Mouse (Mus musculus) spleen, adult 12 weeks (tissue): ENCODE results near the gene Cacng8.
"Not testable (repeated sequence)": the region's sequence is repeated elsewhere in the genome, so short reads cannot be mapped to it uniquely, and the experiment has no call there.

Experiments used
- DNase-seq: peaks from one replicate; pipeline ENCODE4 v3.0.0; 2022; ENCODE audit warnings: low spot score

Gene Cacng8

GRCm38 (mm10) chr7:3387761-3388160 lies 2.7 kb upstream of the Cacng8 start:
- no peak for DNase-seq

GRCm38 (mm10) chr7:3388885-3389284 lies 1.6 kb upstream of the Cacng8 start:
- DNase-seq, result no peak

GRCm38 (mm10) chr7:3389444-3390412 lies 755 bp upstream of the Cacng8 start:
- no peak for DNase-seq

GRCm38 (mm10) chr7:3391081-3391451 lies 583 bp downstream of the Cacng8 start:
- DNase-seq, result no peak

GRCm38 (mm10) chr7:3391809-3392208 lies 1.3 kb downstream of the Cacng8 start:
- DNase-seq, result no peak

- DNase-seq, result no peak
Measured at GRCm38 (mm10) chr7:3397355-3397754, 6.9 kb downstream of the Cacng8 start.

GRCm38 (mm10) chr7:3397797-3398196 lies 7.3 kb downstream of the Cacng8 start:
- no peak for DNase-seq

GRCm38 (mm10) chr7:3398363-3398762 lies 7.9 kb downstream of the Cacng8 start:
- DNase-seq, result not testable (repeated sequence)

- no peak for DNase-seq
Measured at GRCm38 (mm10) chr7:3399937-3400336, 9.5 kb downstream of the Cacng8 start.

- no peak for DNase-seq
Measured at GRCm38 (mm10) chr7:3409729-3410520, 19.4 kb downstream of the Cacng8 start.

GRCm38 (mm10) chr7:3411160-3411941 lies 20.9 kb downstream of the Cacng8 start:
- DNase-seq, result no peak

GRCm38 (mm10) chr7:3412036-3412435 lies 21.6 kb downstream of the Cacng8 start:
- no peak for DNase-seq

- no peak for DNase-seq
Measured at GRCm38 (mm10) chr7:3414888-3415287, 24.4 kb downstream of the Cacng8 start.

- DNase-seq, result no peak
Measured at GRCm38 (mm10) chr7:3415378-3415777, 24.9 kb downstream of the Cacng8 start.

GRCm38 (mm10) chr7:3419941-3420340 lies 29.5 kb downstream of the Cacng8 start:
- DNase-seq, result no peak

GRCm38 (mm10) chr7:3420466-3420865 lies 30.0 kb downstream of the Cacng8 start:
- DNase-seq, result no peak

- DNase-seq, result no peak
Measured at GRCm38 (mm10) chr7:3421297-3421696, 30.8 kb downstream of the Cacng8 start.

- DNase-seq, result no peak
Measured at GRCm38 (mm10) chr7:3422051-3422450, 31.6 kb downstream of the Cacng8 start.

- DNase-seq, result no peak
Measured at GRCm38 (mm10) chr7:3423430-3423829, 32.9 kb downstream of the Cacng8 start.

GRCm38 (mm10) chr7:3423895-3424294 lies 33.4 kb downstream of the Cacng8 start, which contains the start of gene Cacng6:
Gene Cacng6, plus strand, starts transcription at chr7:3424195.
- DNase-seq, result no peak

- DNase-seq, result no peak
Measured at GRCm38 (mm10) chr7:3425141-3425540, 34.7 kb downstream of the Cacng8 start.

GRCm38 (mm10) chr7:3430161-3430560 lies 39.7 kb downstream of the Cacng8 start:
- no peak for DNase-seq
